In genomic region chr13:29503147-29504044, GRCm38 (mm10) we compare ENCODE assay signal across 10 mouse cellular contexts.
A peak's percentile ranks its signal among the peaks of the same experiment; 100 is the strongest.
DNase-seq lines count a peak whose midpoint lies in the region; ATAC-seq and TF ChIP-seq lines count a peak whose summit lies in the region.
"Had no signal": no experiment of that assay in that cellular context is flagged by ENCODE, and none has a peak within 500 bp of the region (broad histone marks: within the 10 kb centered on the region; RNA-seq: fewer than 3 reads in every experiment).

No protein-coding gene starts in this region.

- TF ChIP-seq EP300 in liver, postnatal 0 days (IDR thresholded peaks at IDR 0.05; ENCODE audit: low read depth): no peak

- no peak overlapping the region for H3K4me3 ChIP-seq in liver, adult 2 months (ENCODE audit: insufficient read depth, low read depth, low read length)
- H3K4me3 ChIP-seq in liver, postnatal 0 days (ENCODE audit: low read depth, low read length): no peak overlapping the region
- H3K4me3 ChIP-seq in brown adipose tissue, adult 24 weeks (ENCODE audit: insufficient read depth, low read depth, low read length): no peak overlapping the region

- 86% methylated on average over 6 of the region's 6 CpGs for WGBS in liver, adult 2 months
- 71% methylated on average over 6 of the region's 6 CpGs for WGBS in liver, postnatal 0 days (ENCODE audit: insufficient replicate concordance)

- no peak overlapping the region for H3K9ac ChIP-seq in liver, adult 2 months (ENCODE audit: low read depth, low read length)
- H3K9ac ChIP-seq in liver, postnatal 0 days (replicated peaks): no peak overlapping the region

- no peaks in the 10 kb centered on the region for H3K9me3 ChIP-seq in liver, postnatal 0 days (ENCODE audit: low read length)

- ATAC-seq in liver, postnatal 0 days: no peak
- ATAC-seq: midbrain, embryonic 16.5 days had no signal

- no peak overlapping the region for H3K27ac ChIP-seq in liver, adult 2 months (replicated peaks; ENCODE audit: insufficient read depth, low read depth, low read length)
- H3K27ac ChIP-seq in liver, postnatal 0 days (ENCODE audit: low read depth): no peak overlapping the region
- peak overlapping the region; percentile 62 for H3K27ac ChIP-seq in brown adipose tissue, adult 24 weeks (replicated peaks; ENCODE audit: low read depth, low read length)

- H3K27me3 ChIP-seq in liver, adult 2 months (ENCODE audit: control insufficient read depth, insufficient read depth, low read length): no peaks in the 10 kb centered on the region
- no peaks in the 10 kb centered on the region for H3K27me3 ChIP-seq in liver, postnatal 0 days (ENCODE audit: insufficient read depth, low read length)

- peak; percentile 12 to 45 for DNase-seq in frontal cortex, postnatal 36 days (ENCODE audit: low spot score in 2 of 2)
- DNase-seq in frontal cortex, postnatal 25 days (ENCODE audit: low spot score in 2 of 2): no peak
- DNase-seq in liver, adult 2 months (ENCODE audit: extremely low read depth, low read depth, low spot score): peak; percentile 30
- no peak for DNase-seq in liver, postnatal 0 days
- DNase-seq in mesoderm, embryonic 11.5 days (ENCODE audit: low read depth, low spot score): peak; percentile 11
- no peak for DNase-seq in layer of hippocampus, postnatal 10 days (ENCODE audit: low spot score in 2 of 2)
- DNase-seq in cerebellum, adult 18-20 months: no peak
- DNase-seq: layer of hippocampus, adult 9-11 months had no signal

- no peaks in the 10 kb centered on the region for H3K79me2 ChIP-seq in liver, adult 2 months (ENCODE audit: control insufficient read depth, insufficient read depth, low read length)

- H3K36me3 ChIP-seq in liver, adult 2 months (ENCODE audit: control insufficient read depth, insufficient read depth, low read length): no peaks in the 10 kb centered on the region
- no peaks in the 10 kb centered on the region for H3K36me3 ChIP-seq in liver, postnatal 0 days (replicated peaks; ENCODE audit: insufficient read depth, low read length)

- TF ChIP-seq CTCF in liver, adult 2 months (IDR thresholded peaks at IDR 0.05; ENCODE audit: low read depth, low read length): no peak
- TF ChIP-seq CTCF in liver, postnatal 0 days (IDR thresholded peaks at IDR 0.05; ENCODE audit: low read depth): no peak

- H3K4me2 ChIP-seq in liver, postnatal 0 days (ENCODE audit: low read depth, low read length): no peak overlapping the region

- H3K4me1 ChIP-seq in liver, adult 2 months (ENCODE audit: control insufficient read depth, insufficient read depth, low read length): no peaks in the 10 kb centered on the region
- no peaks in the 10 kb centered on the region for H3K4me1 ChIP-seq in liver, postnatal 0 days (ENCODE audit: insufficient read depth)
- H3K4me1 ChIP-seq in brown adipose tissue, adult 24 weeks (ENCODE audit: control insufficient read depth, insufficient read depth, insufficient read length, low read length): peaks cover 9% of the 10 kb centered on the region

- TF ChIP-seq POLR2A in liver, adult 2 months (IDR thresholded peaks at IDR 0.05; ENCODE audit: extremely low read depth, insufficient read depth, low read length): no peak

Comparison
In these comparisons a context has a peak if more than half of its experiments do, and no peak if none do; other contexts are left out.
1. DNase-seq: peak in frontal cortex, postnatal 36 days (2 of 2), liver, adult 2 months (single experiment) and mesoderm, embryonic 11.5 days (single experiment); none in frontal cortex, postnatal 25 days (0 of 2), liver, postnatal 0 days (single experiment), layer of hippocampus, postnatal 10 days (0 of 2) and cerebellum, adult 18-20 months (0 of 2).